Mouse (Mus musculus) neural tube, embryonic 10.5 days (tissue): Measurements from ENCODE around the gene Csta1.

ENCODE experiments used
- DNase-seq: peaks from one replicate; pipeline ENCODE4 v3.0.0-alpha.2; 2017; ENCODE audit warnings: low spot score; ENCODE audit errors: extremely low spot score

Gene Csta1

GRCm38 (mm10) chr16:36071450-36072379 lies 59.3 kb downstream of the Csta1 start, which contains the start of the genes Fam162a and Ccdc58:
Gene Fam162a, minus strand, starts transcription at chr16:36071594.
Gene Ccdc58, plus strand, starts transcription at chr16:36071685.
- DNase-seq, result peak; percentile 91

GRCm38 (mm10) chr16:36071071-36071449 lies 60.0 kb downstream of the Csta1 start:
- DNase-seq, result no peak
